Mouse (Mus musculus): ENCODE results near the gene Mast2. TPM values are rescaled to one million over a fixed set of nuclear protein-coding genes. Genes with fewer than 3 reads are reported as not detected.

Gene Mast2
- 10 to 100 TPM; 19.0 to 22.8 TPM for polyA plus RNA-seq (2012; fragmentation: generic; extraction: Trizol)

DNA sequence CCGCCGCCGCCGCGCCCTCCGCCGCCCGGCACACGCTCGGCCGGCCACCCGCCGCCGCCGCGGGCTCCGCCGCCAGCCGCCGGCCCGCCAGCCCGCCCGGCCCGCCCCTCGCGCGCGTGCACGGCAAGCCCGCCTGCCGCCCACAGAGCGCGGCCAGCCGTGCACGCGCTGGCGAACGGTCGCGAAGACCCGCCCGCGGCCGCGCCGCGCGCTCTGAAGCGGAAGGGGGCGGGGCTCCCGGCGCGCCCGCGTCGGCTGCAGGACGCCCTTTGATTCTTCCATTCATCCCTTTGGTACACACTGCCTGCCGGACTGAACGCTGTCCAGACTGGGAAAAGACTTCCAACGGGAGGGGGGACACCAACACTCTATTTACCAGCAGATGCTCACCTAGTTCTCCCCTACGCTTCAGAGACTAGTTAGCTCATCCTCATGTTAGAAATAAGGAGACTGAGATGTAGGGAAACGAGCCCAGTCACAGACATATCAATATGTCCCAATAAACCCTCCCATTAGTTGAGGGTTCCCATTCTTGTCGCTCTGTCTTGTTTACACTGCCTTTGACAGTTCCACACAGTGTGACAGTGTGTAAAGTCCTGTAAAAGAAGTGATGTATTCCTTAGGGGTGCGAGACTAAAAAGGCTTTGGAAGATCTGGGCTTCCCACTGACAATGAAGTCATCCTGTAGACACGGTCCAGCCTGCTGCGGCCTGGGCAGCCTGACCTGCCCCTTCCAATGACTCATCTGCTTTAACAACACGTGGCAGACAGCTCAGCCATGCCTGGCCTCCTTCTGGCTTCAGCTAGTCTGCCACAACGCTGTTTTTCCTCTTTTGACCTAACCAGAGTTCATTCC, at the start of gene Mast2:
Mast2 (minus strand) TSS at position 58 of the 856 bp plus-strand sequence.

DNA sequence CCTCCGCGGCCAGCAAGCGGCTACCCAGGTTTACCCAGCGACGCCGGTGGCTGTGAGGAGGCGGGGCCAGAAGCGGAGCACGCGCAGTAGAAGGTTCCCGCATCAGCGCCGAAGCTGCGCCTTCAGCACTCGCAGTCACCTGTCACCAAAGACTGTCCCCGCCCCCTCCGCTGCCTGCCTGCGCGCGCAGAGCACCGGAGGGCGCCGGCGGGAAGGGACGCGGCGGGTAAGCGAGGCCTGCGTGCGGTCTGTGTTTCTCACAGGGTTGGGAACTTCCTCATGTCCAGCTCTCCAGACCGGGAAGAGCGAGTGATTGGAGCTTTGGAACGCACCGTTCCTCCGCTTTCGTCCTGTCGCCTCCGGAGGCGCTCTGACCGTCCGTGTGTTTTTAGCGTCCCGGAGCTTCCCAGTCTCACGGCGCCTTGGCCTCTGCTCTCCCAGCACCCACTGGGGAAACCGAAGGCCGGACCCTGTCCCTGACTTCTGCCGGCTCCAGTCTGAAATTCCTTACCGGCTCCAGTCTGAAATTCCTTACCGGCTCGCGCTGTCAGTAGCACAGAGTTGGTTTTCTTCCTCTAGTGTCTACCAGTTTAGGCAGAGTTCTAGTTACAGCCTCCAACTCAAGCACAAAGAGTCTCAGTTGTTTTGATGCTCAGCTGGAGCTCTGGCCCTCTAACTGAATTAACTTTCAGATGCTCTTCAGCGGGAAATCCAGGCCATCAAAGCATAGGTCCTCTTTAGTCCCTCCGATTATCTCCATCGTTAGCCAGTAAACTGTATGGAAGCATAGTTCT, 43.6 kb upstream of the Mast2 start, which contains the start of gene Ipp:
Ipp (plus strand) TSS at position 125 of the 794 bp plus-strand sequence.

Other genes starting within 250 kb of the Mast2 start
- 1 to 10 TPM in 1 of 2 experiments, under 1 TPM in 1; 0.19 to 8.3 TPM for gene Pik3r3, start 242.6 kb downstream of the Mast2 start, polyA plus RNA-seq (2012; fragmentation: generic; extraction: Trizol)
- 1 to 10 TPM in 1 of 2 experiments, under 1 TPM in 1; 0.43 to 3.4 TPM for gene Ipp, start 43.4 kb upstream of the Mast2 start, polyA plus RNA-seq (2012; fragmentation: generic; extraction: Trizol)
- gene Tmem69, start 91.8 kb upstream of the Mast2 start, polyA plus RNA-seq (2012; fragmentation: generic; extraction: Trizol) = 1 to 10 TPM in 1 of 2 experiments, under 1 TPM in 1; 0.77 to 4.4 TPM
- 10 to 100 TPM in 1 of 2 experiments, under 1 TPM in 1; 0.90 to 13.5 TPM for gene Gpbp1l1, start 93.5 kb upstream of the Mast2 start, polyA plus RNA-seq (2012; fragmentation: generic; extraction: Trizol)
- gene Ccdc17, start 132.5 kb upstream of the Mast2 start, polyA plus RNA-seq (2012; fragmentation: generic; extraction: Trizol) = 1 to 10 TPM in 1 of 2 experiments, under 1 TPM in 1; 0.08 to 2.2 TPM
- 10 to 100 TPM; 10.6 to 16.2 TPM for gene Nasp, start 163.8 kb upstream of the Mast2 start, polyA plus RNA-seq (2012; fragmentation: generic; extraction: Trizol)
- 100 to 1,000 TPM; 640 to 782 TPM for gene Akr1a1, start 187.5 kb upstream of the Mast2 start, polyA plus RNA-seq (2012; fragmentation: generic; extraction: Trizol)
- 100 to 1,000 TPM in 1 of 2 experiments, 10 to 100 TPM in 1; 55.3 to 368 TPM for gene Prdx1, start 221.4 kb upstream of the Mast2 start, polyA plus RNA-seq (2012; fragmentation: generic; extraction: Trizol)
- 1 to 10 TPM; 4.9 to 7.6 TPM for gene Mmachc, start 244.2 kb upstream of the Mast2 start, polyA plus RNA-seq (2012; fragmentation: generic; extraction: Trizol)
- gene Ccdc163, start 244.3 kb upstream of the Mast2 start, polyA plus RNA-seq (2012; fragmentation: generic; extraction: Trizol) = 10 to 100 TPM; 18.1 to 28.4 TPM

Data from C3H10T1/2 (cell line).